Mouse (Mus musculus): ENCODE measurements around the gene Itgb8. TPM values are rescaled to one million over a fixed set of nuclear protein-coding genes. Genes with fewer than 3 reads are reported as not detected.

Itgb8 gene
- polyA plus RNA-seq, 1 experiment from 2014 or later: 3.5 TPM

- H3K4me3 ChIP-seq (replicated peaks; ENCODE audit: low read length): peak overlapping the region; percentile 70
- under 1% methylated on average over 35 of the region's 35 CpGs for WGBS
- peak overlapping the region; percentile 79 for H3K9ac ChIP-seq (ENCODE audit: low read length)
- ATAC-seq (ENCODE audit: insufficient read depth, low FRiP score): peak; percentile 76
- no peaks in the 10 kb centered on the region for H3K36me3 ChIP-seq (ENCODE audit: control insufficient read depth, insufficient read depth, low read length)
- peak overlapping the region; percentile 90 for H3K4me2 ChIP-seq (ENCODE audit: low read depth, low read length)
- peak overlapping the region; percentile 84 for H3K27ac ChIP-seq (ENCODE audit: low read length)
- no peaks in the 10 kb centered on the region for H3K27me3 ChIP-seq (ENCODE audit: control insufficient read depth, insufficient read depth, low read length)
- H3K9me3 ChIP-seq (replicated peaks; ENCODE audit: control insufficient read depth, low read length): no peaks in the 10 kb centered on the region
- peaks cover 5% of the 10 kb centered on the region; the same call in 1 of the 2 replicates for H3K4me1 ChIP-seq (ENCODE audit: control insufficient read depth, insufficient read depth, low read length)
These were observed 494 bp downstream of the Itgb8 start for GRCm38 (mm10) chr12:119237921-119238695.

GRCm38 (mm10) chr12:119237241-119237920 lies 1.2 kb downstream of the Itgb8 start:
- 0 out of 2 replicates have a peak, but pooled peaks have one; percentile 30 for ATAC-seq (ENCODE audit: insufficient read depth, low FRiP score)
- no peaks in the 10 kb centered on the region for H3K36me3 ChIP-seq (ENCODE audit: control insufficient read depth, insufficient read depth, low read length)
- WGBS: 6% methylated on average over 13 of the region's 13 CpGs

DNA sequence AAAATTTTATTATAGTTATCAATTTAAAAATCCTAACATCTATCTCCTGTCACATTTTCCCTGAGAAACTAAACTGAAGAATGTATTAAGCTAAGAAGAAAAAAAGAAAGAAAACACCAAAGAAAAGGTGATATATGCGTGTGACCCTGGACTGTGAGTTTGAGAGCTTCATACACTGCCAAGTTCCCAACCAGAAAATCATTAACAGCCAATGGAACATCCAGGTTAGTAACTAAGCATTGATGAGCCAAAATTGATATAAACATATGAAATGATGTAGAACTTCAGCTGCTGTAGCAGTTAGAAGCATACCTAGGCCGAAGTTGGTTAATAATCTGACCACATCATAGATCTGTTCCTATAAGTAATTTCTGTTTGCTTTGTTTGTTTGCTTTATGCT lies 6.8 kb downstream of the Itgb8 start:
- H3K4me2 ChIP-seq (ENCODE audit: low read depth, low read length): no peak overlapping the region
- no peak overlapping the region for H3K27ac ChIP-seq (ENCODE audit: low read length)
- 88% methylated on average over 2 of the region's 2 CpGs for WGBS
- H3K4me1 ChIP-seq (ENCODE audit: control insufficient read depth, insufficient read depth, low read length): peaks cover 4% of the 10 kb centered on the region; the same call in 1 of the 2 replicates
- no peaks in the 10 kb centered on the region for H3K9me3 ChIP-seq (replicated peaks; ENCODE audit: control insufficient read depth, low read length)
- H3K4me3 ChIP-seq (replicated peaks; ENCODE audit: low read length): no peak overlapping the region
- H3K27me3 ChIP-seq (ENCODE audit: control insufficient read depth, insufficient read depth, low read length): no peaks in the 10 kb centered on the region
- no peak overlapping the region for H3K9ac ChIP-seq (ENCODE audit: low read length)
- no peak for ATAC-seq (ENCODE audit: insufficient read depth, low FRiP score)
- H3K36me3 ChIP-seq (ENCODE audit: control insufficient read depth, insufficient read depth, low read length): no peaks in the 10 kb centered on the region

More at GRCm38 (mm10) chr12:119237241-119237920, 1.2 kb downstream of the Itgb8 start:
- Histone ChIP-seq H3K4me2 (ENCODE audit: low read depth, low read length) (peak overlapping the region; percentile 90), H3K27ac (ENCODE audit: low read length) (peak overlapping the region; percentile 84), H3K9me3 (replicated peaks; ENCODE audit: control insufficient read depth, low read length) (no peaks in the 10 kb centered on the region), H3K4me3 (replicated peaks; ENCODE audit: low read length) (peak overlapping the region; percentile 70), H3K9ac (ENCODE audit: low read length) (peak overlapping the region; percentile 79), H3K27me3 (ENCODE audit: control insufficient read depth, insufficient read depth, low read length) (no peaks in the 10 kb centered on the region), H3K4me1 (ENCODE audit: control insufficient read depth, insufficient read depth, low read length) (peaks cover 5% of the 10 kb centered on the region; the same call in 1 of the 2 replicates)

GRCm38 (mm10) chr12:119230444-119230843 lies 8.2 kb downstream of the Itgb8 start:
- ATAC-seq (ENCODE audit: insufficient read depth, low FRiP score): no peak
- Histone ChIP-seq H3K36me3 (ENCODE audit: control insufficient read depth, insufficient read depth, low read length) (no peaks in the 10 kb centered on the region), H3K27ac (ENCODE audit: low read length) (no peak overlapping the region), H3K4me3 (replicated peaks; ENCODE audit: low read length) (no peak overlapping the region), H3K4me2 (ENCODE audit: low read depth, low read length) (no peak overlapping the region), H3K9ac (ENCODE audit: low read length) (no peak overlapping the region), H3K9me3 (replicated peaks; ENCODE audit: control insufficient read depth, low read length) (no peaks in the 10 kb centered on the region), H3K27me3 (ENCODE audit: control insufficient read depth, insufficient read depth, low read length) (no peaks in the 10 kb centered on the region), H3K4me1 (ENCODE audit: control insufficient read depth, insufficient read depth, low read length) (peaks cover 4% of the 10 kb centered on the region; the same call in 1 of the 2 replicates)

DNA sequence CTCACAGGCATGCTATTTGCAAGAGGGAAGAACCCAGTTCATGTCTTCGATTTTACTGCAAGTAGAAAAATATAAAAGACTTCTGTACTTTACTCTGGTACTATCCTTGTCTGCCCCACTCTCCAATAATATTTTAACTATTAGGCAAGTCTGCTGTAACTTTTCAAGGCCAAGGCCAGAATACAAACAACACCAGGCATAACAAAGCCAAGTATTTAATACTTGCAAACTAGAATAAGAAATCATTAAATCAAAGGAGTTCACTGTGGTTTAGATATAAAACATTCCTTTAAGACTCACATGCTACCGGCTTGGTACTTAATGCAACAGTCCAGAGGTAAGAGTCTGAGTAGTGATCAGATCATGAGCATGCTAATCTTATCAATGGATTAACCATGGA lies 9.0 kb downstream of the Itgb8 start:
- no peaks in the 10 kb centered on the region for H3K9me3 ChIP-seq (replicated peaks; ENCODE audit: control insufficient read depth, low read length)
- ATAC-seq (ENCODE audit: insufficient read depth, low FRiP score): no peak

GRCm38 (mm10) chr12:119227898-119228297 lies 10.7 kb downstream of the Itgb8 start:
- Histone ChIP-seq H3K4me1 (ENCODE audit: control insufficient read depth, insufficient read depth, low read length) (peaks cover 4% of the 10 kb centered on the region; the same call in 1 of the 2 replicates), H3K4me3 (replicated peaks; ENCODE audit: low read length) (no peak overlapping the region), H3K27me3 (ENCODE audit: control insufficient read depth, insufficient read depth, low read length) (no peaks in the 10 kb centered on the region), H3K4me2 (ENCODE audit: low read depth, low read length) (no peak overlapping the region), H3K36me3 (ENCODE audit: control insufficient read depth, insufficient read depth, low read length) (no peaks in the 10 kb centered on the region), H3K9me3 (replicated peaks; ENCODE audit: control insufficient read depth, low read length) (no peaks in the 10 kb centered on the region), H3K27ac (ENCODE audit: low read length) (no peak overlapping the region; the same call in 1 of the 2 replicates), H3K9ac (ENCODE audit: low read length) (no peak overlapping the region)
- 60% methylated on average over 1 of the region's 1 CpGs for WGBS
- peak; percentile 77; the same call in 1 of the 2 replicates for ATAC-seq (ENCODE audit: insufficient read depth, low FRiP score)

More for the DNA sequence above, 9.0 kb downstream of the Itgb8 start:
- Histone ChIP-seq H3K27ac (ENCODE audit: low read length) (no peak overlapping the region), H3K4me2 (ENCODE audit: low read depth, low read length) (no peak overlapping the region), H3K9ac (ENCODE audit: low read length) (no peak overlapping the region), H3K36me3 (ENCODE audit: control insufficient read depth, insufficient read depth, low read length) (no peaks in the 10 kb centered on the region), H3K4me3 (replicated peaks; ENCODE audit: low read length) (no peak overlapping the region), H3K4me1 (ENCODE audit: control insufficient read depth, insufficient read depth, low read length) (peaks cover 4% of the 10 kb centered on the region; the same call in 1 of the 2 replicates), H3K27me3 (ENCODE audit: control insufficient read depth, insufficient read depth, low read length) (no peaks in the 10 kb centered on the region)
- WGBS: 82% methylated on average over 2 of the region's 2 CpGs

DNA sequence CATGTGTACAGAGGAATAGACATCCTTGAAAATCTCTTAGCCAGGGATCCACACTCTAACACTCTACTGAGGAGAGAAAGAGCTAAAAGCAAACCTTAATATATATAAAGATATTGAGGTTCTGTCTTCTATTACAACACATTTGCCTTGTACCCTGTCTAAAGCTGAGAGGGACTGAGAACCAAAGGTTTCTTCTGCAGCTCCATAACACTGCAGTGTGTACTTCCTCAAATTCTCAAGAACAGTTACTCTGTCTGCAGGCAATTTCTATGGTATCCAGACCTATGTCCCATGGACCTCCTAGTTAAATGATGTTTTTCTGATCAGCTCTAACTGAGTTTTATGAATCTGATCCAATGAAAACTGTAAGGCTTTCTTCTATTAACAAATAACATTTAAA lies 13.9 kb downstream of the Itgb8 start:
- H3K4me3 ChIP-seq (replicated peaks; ENCODE audit: low read length): no peak overlapping the region
- no peaks in the 10 kb centered on the region for H3K27me3 ChIP-seq (ENCODE audit: control insufficient read depth, insufficient read depth, low read length)
- H3K4me1 ChIP-seq (ENCODE audit: control insufficient read depth, insufficient read depth, low read length): no peaks in the 10 kb centered on the region; the same call in 1 of the 2 replicates
- ATAC-seq (ENCODE audit: insufficient read depth, low FRiP score): no peak
- no peaks in the 10 kb centered on the region for H3K9me3 ChIP-seq (replicated peaks; ENCODE audit: control insufficient read depth, low read length)
- H3K36me3 ChIP-seq (ENCODE audit: control insufficient read depth, insufficient read depth, low read length): no peaks in the 10 kb centered on the region
- H3K27ac ChIP-seq (ENCODE audit: low read length): no peak overlapping the region
- H3K4me2 ChIP-seq (ENCODE audit: low read depth, low read length): no peak overlapping the region
- H3K9ac ChIP-seq (ENCODE audit: low read length): no peak overlapping the region

- no peaks in the 10 kb centered on the region for H3K27me3 ChIP-seq (ENCODE audit: control insufficient read depth, insufficient read depth, low read length)
- H3K4me3 ChIP-seq (replicated peaks; ENCODE audit: low read length): no peak overlapping the region
- no peaks in the 10 kb centered on the region for H3K36me3 ChIP-seq (ENCODE audit: control insufficient read depth, insufficient read depth, low read length)
- no peak overlapping the region for H3K9ac ChIP-seq (ENCODE audit: low read length)
- H3K27ac ChIP-seq (ENCODE audit: low read length): no peak overlapping the region
- H3K4me1 ChIP-seq (ENCODE audit: control insufficient read depth, insufficient read depth, low read length): no peaks in the 10 kb centered on the region
- WGBS: 86% methylated on average over 1 of the region's 1 CpGs
- no peak overlapping the region for H3K4me2 ChIP-seq (ENCODE audit: low read depth, low read length)
- ATAC-seq (ENCODE audit: insufficient read depth, low FRiP score): no peak
- H3K9me3 ChIP-seq (replicated peaks; ENCODE audit: control insufficient read depth, low read length): no peaks in the 10 kb centered on the region
These were observed 19.2 kb downstream of the Itgb8 start for GRCm38 (mm10) chr12:119219409-119219808.

DNA sequence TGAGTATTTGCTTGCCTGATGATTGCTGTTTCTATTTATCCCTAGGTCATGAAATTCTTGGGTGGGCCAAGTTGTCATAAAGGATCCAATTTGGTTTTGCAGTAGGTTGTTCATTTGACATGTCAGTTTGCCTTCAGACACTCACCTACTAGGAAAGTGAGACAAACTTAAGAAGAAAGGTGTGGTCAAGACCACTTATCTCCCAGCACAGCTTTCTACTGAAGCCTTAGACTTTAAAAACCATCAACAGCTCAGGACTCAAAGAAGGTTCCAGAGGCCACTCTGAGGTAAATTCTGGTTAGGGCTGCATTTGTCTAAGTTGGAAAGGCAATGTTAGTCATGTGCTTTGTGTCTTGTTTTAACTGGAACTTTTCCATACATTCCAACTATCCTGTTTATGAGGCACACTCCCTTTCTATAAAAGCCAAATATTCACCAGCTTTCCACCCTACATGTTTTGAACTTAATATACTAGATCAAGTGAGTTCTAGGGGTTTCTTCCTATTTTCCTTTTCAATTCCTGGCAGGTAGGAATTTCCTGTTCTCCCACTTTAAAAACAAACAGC lies 20.8 kb downstream of the Itgb8 start:
- Histone ChIP-seq H3K4me2 (ENCODE audit: low read depth, low read length) (no peak overlapping the region), H3K9me3 (replicated peaks; ENCODE audit: control insufficient read depth, low read length) (no peaks in the 10 kb centered on the region), H3K9ac (ENCODE audit: low read length) (no peak overlapping the region), H3K36me3 (ENCODE audit: control insufficient read depth, insufficient read depth, low read length) (no peaks in the 10 kb centered on the region), H3K4me3 (replicated peaks; ENCODE audit: low read length) (no peak overlapping the region), H3K4me1 (ENCODE audit: control insufficient read depth, insufficient read depth, low read length) (no peaks in the 10 kb centered on the region), H3K27me3 (ENCODE audit: control insufficient read depth, insufficient read depth, low read length) (no peaks in the 10 kb centered on the region), H3K27ac (ENCODE audit: low read length) (no peak overlapping the region)
- no peak for ATAC-seq (ENCODE audit: insufficient read depth, low FRiP score)

All from stomach, embryonic 16.5 days (tissue).